Mouse (Mus musculus) midbrain, embryonic 16.5 days (tissue): ENCODE measurements around the gene Nup188. TPM values are rescaled to one million over a fixed set of nuclear protein-coding genes. Genes with fewer than 3 reads are reported as not detected.

Experiments
- microRNA-seq: library from miRNA; unstranded; fragments of <30 nt; microRNA quantifications from one replicate; pipeline ENCODE4, GENCODE M21; 2017
- polyA plus RNA-seq: library from polyadenylated mRNA; unstranded; fragments of >200 nt; fragmentation: Nextera tagmentation; extraction: Ambion mirVana; gene quantifications from 2 replicates; pipeline ENCODE4 v1.2.1, GENCODE M21; 2015

Gene Nup188
- polyA plus RNA-seq, 1 experiment from 2014 or later: 18.9 TPM

Small RNA genes within 50 kb of the gene (microRNA-seq; reads per million reads assigned to microRNA genes)
- not detected for gene Gm47292

Other genes with a start within 250 kb of the Nup188 start
- gene Wdr34, start 237.5 kb upstream of the Nup188 start, polyA plus RNA-seq: 82.5 and 85.9 TPM in 2 replicates
- gene Set, start 229.0 kb upstream of the Nup188 start, polyA plus RNA-seq: 314 and 357 TPM in 2 replicates
- 1.5 and 2.1 TPM in 2 replicates for gene Pkn3, start 208.7 kb upstream of the Nup188 start, polyA plus RNA-seq
- 21.1 and 26.9 TPM in 2 replicates for gene Zdhhc12, start 192.7 kb upstream of the Nup188 start, polyA plus RNA-seq
- gene Zer1, start 161.8 kb upstream of the Nup188 start, polyA plus RNA-seq: 13.1 and 13.5 TPM in 2 replicates
- gene Tbc1d13, start 152.7 kb upstream of the Nup188 start, polyA plus RNA-seq: 11.8 and 14.3 TPM in 2 replicates
- gene Endog, start 114.9 kb upstream of the Nup188 start, polyA plus RNA-seq: 22.6 and 27.0 TPM in 2 replicates
- 63.0 and 67.3 TPM in 2 replicates for gene Spout1, start 107.9 kb upstream of the Nup188 start, polyA plus RNA-seq
- gene Kyat1, start 80.5 kb upstream of the Nup188 start, polyA plus RNA-seq: 13.4 and 15.8 TPM in 2 replicates
- gene Lrrc8a, start 48.7 kb upstream of the Nup188 start, polyA plus RNA-seq: 55.4 and 57.8 TPM in 2 replicates
- gene Gm28035, start 45.8 kb upstream of the Nup188 start, polyA plus RNA-seq: 0.26 and 0.27 TPM in 2 replicates
- 6.1 and 7.2 TPM in 2 replicates for gene Phyhd1, start 20.2 kb upstream of the Nup188 start, polyA plus RNA-seq
- not detected in 2 replicates for gene Gm28038, start 5.4 kb upstream of the Nup188 start, polyA plus RNA-seq
- 38.0 and 40.9 TPM in 2 replicates for gene Dolk, start 63 bp upstream of the Nup188 start, polyA plus RNA-seq
- 206 and 218 TPM in 2 replicates for gene Sh3glb2, start 72.9 kb downstream of the Nup188 start, polyA plus RNA-seq
- 32.9 and 35.0 TPM in 2 replicates for gene Miga2, start 77.8 kb downstream of the Nup188 start, polyA plus RNA-seq
- 63.6 and 67.8 TPM in 2 replicates for gene Dolpp1, start 105.9 kb downstream of the Nup188 start, polyA plus RNA-seq
- 23.6 and 26.0 TPM in 2 replicates for gene Crat, start 129.4 kb downstream of the Nup188 start, polyA plus RNA-seq
- 146 and 156 TPM in 2 replicates for gene Ptpa, start 129.6 kb downstream of the Nup188 start, polyA plus RNA-seq
- 2.0 TPM in 2 replicates for gene Ier5l, start 187.8 kb downstream of the Nup188 start, polyA plus RNA-seq